Mouse (Mus musculus) c-Kit-positive CD71-negative TER-119-negative erythroid progenitor cells, embryonic 14.5 days (primary cell): ENCODE data around the gene 1700001C19Rik.

Experiments used
- DNase-seq: peaks from one replicate; pipeline ENCODE4 v3.0.0-alpha.2; 2013; ENCODE audit warnings: low read depth

Gene 1700001C19Rik

DNA sequence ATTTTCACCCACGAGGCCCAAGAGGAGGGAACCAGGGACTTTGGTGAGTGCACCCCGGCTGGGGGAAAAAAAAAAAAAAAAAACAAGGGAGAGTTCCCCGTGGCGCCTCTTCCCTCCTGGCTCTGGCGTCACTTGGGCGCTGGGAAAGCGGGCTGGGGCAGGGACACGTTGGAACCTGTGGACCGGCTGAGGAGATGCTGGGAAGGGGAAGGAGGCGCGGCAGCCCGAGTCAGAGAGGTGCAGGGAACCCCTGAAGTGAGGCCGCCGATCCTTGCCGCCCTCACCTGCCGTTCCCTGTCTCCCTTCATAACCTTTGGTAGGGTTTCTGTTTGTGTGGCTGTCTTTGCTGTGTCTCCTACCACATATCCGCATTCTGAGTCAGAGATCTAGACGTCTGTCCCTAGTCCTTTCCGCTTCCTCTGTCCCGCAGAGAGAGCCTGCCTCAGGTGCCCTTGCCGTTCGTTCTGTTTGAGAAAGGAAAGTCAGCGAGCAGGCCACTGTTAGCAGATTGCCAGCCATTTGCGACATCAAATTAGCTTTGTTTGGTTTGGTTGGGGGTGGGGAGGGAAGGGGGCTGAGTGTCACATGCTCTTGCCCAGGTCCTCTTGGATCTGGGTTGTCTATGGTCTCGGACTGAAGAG, at the start of gene 1700001C19Rik:
Gene 1700001C19Rik (minus strand): TSS at position 470 of the 641 bp plus-strand sequence.
- DNase-seq = no peak

DNA sequence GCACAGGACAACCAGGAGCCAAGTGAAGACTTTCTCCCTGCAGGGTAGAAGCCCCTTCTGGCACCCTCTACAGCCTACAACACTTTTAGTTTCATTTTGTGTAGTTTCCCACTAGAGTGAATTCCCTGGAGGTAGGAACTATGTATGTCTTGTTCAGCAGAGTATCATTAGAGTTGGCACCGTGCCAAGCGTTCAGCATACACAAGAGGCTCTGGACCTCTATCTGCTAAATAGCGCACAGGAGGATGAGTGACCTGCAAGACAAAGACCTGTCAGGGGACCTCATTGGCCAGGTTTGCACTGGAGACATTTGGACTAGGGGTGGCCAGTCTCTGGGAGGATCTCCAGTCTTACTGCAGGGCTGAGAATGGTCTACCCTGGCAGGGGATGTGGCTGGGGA, 48.6 kb upstream of the 1700001C19Rik start:
- no peak for DNase-seq

DNA sequence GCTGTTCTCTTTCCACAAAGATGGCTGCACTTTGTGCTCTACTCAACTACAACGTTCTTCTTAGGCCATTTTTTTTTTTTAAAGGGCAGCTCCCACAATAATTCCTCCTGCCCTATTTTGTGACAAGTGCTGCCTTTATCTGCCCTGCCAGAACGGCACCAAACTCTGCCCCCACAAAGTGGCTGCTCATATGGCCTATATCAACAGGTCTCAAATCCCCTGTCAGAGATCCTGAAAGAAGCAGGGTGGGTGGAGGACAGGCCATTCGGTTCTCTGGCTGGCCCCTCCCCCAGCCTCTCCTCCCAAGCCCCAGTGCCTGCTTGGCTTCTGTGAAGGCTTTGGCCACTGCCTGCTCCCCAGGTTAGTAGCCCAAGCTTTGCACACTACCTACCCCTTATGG, 47.8 kb upstream of the 1700001C19Rik start:
- no peak for DNase-seq

DNA sequence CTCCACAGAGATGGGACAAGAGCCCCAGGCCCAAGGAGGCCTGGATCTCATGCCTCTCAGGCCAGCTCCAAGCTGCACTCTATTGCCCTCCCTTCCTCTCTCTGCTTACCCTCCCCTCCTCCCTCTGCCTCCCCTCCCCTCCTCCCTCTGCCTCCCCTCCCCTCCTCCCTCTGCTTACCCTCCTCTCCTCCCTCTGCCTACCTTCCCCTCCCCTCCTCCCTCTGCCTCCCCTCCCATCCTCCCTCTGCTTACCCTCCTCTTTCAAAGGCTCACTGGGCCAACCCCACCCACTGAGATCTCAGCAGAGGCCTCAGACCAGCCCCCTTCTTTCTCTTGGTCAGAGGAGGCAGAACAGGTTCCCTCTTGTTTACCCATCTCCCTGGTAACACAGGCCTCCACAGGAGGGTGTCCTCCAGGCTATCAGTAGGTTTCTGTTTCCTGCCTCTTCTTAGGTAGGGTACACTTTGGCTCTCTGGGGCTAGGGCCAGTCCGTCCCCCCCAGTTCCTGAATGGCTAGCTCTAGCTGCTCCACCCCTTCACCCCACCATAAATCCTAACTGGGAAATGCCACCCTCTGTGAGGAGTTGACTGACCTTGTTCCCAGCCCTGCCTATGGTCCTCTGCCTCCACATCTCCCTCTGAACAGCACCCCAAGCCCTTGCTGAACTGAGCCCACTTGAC, 47.2 kb upstream of the 1700001C19Rik start:
- no peak for DNase-seq

DNA sequence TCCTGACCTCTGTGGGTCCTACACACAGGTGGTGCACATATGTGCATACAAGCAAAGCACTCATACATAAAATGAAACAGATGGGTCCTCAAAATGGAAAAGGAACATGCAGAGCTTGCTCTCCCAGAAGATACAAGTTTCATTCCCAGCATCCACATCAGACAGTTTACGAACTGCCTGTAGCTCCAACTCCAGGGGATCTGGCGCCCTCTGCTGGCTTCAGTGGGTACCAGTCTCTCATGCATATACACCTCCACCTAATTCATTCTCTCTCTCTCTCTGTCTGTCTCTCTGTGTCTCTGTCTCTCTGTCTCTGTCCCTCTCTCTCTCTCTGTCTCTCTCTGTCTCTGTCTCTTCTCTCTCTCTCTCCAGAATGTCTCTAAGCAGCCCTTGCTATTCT, 45.2 kb upstream of the 1700001C19Rik start:
- no peak for DNase-seq

DNA sequence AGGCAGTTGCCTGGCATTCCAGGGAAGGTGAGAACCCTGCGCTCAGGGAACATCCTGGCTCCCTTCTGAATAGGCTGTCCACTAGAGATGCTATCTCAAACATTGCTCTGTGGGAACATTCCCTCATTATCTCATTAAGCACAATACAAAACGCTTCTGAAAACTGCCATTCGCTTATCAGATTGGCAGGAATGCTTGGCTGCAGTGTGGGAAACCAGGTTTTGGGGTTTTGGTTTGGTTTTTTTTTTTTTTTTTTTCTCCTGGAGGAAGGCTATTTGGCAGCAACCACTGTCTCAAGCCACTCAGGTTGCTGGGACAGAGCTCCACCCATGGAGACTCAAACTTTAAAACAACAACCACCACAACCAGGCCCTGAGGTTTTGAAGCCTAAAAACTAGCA, 42.7 kb upstream of the 1700001C19Rik start:
- DNase-seq = no peak

DNA sequence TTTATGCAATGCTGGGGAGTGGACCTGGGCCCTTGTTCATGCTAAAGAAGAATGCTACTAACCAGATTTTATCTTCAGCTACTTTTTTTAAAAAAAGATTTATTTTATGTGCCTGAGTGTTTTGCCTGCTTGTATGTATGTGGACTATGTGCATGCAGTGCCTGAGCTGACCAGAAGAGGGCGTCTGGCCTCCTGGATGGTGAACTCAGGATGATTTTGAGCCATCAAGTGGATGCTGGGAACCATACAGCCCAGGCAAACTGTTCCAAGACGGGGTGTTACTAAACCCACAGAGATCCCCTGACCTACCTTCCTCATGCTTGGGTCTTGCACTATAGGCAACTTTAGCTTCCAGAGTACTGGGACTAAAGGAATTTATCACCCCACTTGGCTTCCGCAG, 38.5 kb upstream of the 1700001C19Rik start:
- DNase-seq = no peak

DNA sequence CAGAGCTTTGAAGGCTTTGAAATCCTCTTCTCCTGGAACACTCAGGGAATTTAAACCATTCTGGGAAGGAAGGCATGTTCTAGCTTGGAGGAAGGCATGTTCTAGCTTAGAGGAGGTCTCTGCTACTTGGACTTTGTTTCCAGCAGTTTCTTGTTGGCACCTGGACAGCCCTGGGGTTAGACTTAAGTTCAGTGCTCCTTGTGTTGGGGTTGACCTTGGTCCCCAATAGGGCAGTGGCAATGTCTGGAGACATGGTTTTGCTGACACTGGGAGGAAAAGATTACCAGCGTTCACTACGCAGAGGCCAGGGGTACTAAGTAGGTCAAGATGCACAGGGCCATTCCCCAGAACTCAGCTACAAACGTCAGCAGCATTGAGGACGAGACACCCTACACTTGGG, 38.0 kb upstream of the 1700001C19Rik start:
- no peak for DNase-seq

DNA sequence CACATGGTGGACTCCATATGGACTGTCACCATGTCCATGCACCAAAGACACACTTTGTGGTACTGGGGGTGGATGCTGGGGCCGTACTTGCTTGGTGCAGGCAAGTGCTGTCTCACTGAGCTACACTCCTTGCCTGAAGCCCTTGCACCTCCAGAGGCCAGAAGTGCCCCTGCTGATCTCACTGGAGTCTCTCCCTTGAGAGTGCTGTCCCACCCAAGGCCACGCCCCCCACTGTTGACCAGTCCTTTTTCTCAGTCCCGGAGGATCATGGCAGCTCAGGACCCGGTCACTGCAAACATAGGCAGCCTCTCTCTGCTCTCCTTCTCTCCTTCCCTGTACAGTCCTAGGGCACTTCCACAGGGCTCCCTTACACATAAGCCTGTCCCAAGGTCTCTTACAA, 37.1 kb upstream of the 1700001C19Rik start:
- DNase-seq = no peak

DNA sequence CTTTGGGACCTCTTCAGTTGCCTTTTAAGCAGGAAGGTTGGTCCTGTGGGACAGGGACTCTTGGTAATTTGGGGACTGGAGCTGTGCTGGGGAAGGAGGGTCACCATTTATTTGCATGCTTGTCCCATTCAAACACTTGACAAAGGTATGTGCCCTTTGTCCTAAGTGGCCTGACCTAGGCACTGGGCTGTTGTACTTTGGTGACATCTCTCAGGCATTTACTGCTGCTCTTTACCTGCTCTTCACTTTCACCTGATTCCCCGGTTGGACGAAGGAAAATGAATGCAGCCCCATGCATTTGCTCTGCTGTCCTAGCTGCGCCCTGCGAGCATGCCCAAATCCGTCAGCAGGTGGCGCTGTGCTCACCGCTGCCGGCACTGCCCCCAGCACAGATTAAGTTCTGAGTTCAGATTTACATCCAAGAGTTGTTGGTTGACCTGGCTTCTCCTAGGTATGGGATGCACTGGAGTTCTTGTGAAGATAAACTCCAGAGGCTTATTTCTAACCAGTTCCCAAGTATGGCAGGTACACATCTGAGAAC, 36.3 kb upstream of the 1700001C19Rik start:
- no peak for DNase-seq

DNA sequence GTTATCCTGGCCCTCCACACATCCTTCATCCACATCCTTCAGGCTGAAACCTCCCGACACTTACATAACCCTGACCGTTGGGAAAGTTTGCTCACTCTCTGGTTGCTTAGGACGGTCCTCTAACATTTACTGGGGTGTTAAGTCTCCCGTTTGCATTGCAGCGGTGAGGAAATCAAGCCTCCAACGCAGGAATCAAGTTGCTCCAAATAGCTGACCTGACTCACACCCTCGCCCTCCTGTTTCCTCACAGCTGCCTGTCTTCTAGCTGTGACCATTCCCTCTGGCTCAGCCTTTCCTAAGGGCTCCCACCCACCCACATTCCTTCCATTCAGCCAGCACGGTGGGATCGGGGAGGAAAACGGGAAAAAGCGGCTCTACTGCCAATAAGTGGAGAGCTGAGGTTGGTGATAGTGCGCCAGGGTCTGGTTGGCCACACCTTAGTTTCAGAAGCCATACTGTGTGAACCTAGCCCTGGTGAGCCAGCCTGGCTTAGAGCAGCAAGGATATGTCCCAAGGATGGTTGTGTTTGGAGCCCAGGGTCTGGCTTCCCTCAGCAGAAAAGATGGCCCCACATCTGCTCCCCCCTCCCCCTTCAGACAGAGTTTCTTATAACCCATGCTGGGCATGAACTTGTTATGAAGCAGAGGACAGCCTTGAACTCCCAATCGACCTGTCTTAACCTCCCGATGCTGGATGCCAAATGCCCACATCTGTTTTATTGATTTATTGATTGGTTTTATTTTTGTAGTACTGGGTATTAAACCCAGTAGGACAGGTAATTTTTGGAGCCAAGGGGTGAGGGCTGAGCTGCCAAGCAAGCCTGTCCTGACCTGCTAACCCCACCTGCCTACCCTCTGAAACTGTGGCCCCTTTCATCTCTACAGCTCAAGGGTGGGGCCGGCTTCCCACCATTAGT, 35.5 kb upstream of the 1700001C19Rik start:
- DNase-seq = no peak

DNA sequence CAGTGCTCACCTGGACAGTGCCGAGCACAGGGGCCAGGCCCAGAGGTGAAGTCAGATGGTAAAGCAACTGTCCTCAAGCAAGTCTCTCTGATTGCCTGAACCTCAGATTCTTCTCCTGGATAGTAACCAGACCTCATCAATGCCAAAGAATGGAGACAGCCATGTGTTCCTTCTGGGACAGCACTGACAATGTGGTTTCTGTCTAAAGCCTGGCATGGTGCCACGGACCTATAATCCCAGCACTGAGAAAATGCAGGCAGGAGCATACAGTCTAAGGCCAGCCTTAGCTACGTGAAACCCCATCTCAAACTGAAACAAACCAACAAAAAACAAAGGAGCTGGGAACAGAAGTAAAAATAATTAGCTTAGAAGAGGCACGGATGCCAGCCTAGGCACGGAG, 33.5 kb upstream of the 1700001C19Rik start:
- DNase-seq = no peak

DNA sequence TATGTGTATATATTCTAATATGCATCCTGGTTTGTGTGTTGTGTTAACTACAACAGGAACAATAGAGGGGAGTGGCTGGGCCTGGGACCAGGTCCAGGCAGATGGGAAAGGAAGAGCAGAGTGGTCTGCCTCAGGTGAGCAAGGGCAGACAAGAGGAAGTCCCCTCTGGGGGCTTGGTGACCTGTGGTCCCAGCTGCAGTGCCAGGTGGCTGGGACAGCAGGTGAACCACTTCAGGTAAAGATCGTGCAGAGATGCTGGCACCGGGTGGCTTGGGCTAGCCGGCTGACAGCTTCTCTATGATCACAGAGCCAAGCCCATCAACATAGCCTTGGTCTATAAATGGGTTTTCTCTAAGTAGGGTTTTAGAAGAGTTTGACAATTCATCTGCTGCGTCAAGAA, 32.9 kb upstream of the 1700001C19Rik start:
- DNase-seq = no peak

DNA sequence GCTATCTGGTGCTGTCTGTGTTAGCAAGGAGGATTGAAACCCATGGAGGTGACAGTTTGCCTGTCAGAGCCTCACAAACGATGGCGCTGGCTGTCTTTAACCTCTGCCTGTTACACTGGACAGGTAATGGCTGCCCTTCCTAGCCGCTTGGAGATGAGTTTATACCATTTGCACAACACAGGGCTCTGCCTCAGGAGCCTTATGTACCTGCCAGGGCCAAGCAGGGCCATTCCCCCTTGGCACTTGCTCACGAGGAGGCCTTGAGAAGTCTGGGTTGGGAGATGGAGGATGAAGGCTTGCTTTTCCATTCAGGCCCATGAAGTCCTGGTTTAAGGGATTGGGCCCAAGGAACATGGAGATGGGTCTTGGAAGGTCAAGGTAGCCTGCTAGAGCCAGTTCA, 32.5 kb upstream of the 1700001C19Rik start:
- no peak for DNase-seq

DNA sequence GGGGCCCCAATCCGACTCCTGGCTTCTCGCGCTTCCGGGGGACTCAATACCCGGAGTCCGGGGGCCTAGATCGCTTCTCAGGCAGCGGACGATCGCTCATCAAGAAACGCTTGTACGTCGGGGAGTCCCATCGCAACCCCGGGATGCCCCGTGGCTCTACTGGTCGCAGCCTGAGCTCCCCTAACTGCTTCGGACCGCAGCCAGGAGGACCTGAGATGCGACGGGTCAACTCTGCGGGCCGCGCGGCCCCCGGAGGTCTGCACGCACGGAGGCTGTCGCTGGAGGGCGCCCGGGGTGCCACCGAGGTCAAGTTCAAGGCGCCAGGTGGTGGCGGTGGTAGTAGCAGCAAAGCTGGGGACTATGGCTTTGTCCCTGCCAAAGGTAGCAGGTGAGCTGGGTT, 31.3 kb upstream of the 1700001C19Rik start:
- DNase-seq = no peak

DNA sequence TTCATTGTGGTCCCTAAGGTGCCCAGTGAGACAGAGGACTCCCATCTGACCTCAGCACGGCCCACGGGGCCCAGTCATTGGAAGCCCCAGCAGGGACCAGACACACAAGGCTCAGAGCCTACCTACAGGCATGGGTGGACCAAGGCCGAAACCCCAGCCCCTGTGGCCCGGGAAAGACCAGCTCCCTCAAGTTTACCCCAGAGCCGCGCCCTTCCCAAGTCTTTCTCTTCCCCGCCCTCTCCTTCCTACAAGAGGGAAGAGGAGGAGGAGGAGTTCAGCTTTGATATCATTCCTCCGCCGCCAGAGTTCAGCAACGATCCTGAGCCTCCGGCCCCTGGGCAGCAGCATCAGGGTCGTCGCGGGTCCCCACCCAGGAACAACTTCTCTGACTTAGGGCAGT, 30.9 kb upstream of the 1700001C19Rik start:
- DNase-seq = no peak

DNA sequence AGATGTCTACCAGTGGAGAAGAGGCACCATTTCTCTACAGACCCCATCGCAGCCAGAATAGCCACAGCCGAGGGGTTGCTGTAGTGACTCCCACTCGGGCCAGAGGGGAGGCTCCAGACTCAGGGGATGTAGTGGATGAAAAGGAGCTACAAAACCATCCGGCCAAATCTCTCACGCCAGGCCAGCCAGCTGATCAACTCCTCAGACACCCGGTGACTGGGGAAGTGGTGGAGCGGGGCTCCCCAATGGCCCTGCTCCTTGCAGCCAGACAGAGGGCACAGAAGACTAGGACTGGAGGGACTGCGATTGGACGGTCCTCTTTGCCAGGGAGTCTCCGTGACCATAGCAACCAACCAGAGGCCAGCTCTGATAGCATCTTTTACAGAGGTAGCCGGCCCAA, 30.5 kb upstream of the 1700001C19Rik start:
- no peak for DNase-seq

DNA sequence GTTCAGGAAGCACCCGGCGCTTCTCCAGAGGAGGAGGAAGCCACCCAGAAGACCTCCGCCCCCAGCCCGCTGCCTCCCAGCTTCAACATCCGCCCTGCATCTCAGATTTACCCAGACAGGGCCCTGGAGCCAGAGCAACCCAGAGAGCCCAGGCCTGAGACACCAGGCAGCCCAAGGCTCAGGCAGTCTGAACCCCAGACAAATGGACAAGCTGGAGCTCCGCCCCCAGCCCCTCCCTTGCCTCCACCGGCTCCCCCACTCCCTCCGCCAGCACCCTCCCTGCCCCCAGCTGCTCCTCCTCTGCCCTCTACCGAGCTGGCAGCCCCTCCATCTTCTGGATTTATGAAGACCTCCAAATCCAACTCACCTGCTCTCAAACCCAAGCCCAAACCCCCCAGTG, 29.1 kb upstream of the 1700001C19Rik start:
- no peak for DNase-seq

DNA sequence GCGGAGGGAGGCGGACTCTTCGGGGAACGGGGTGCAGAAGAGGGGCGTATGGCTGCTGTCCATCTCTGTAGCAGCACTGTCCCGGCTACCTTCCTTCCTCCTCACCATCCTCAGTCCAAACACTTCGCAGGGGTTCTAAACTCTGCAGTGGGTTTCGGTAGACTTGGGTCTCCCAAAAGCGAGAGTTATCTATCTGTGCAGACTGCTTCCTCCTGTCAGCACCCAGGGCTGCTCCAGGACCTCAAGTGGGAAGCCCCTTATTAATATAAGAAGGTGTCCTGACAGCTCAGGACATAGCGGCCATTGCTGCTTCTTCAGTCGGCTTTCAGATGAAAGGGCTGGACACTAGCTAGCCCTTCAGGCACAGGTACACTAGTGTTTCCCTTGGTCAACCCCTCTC, 27.8 kb upstream of the 1700001C19Rik start:
- DNase-seq = no peak

DNA sequence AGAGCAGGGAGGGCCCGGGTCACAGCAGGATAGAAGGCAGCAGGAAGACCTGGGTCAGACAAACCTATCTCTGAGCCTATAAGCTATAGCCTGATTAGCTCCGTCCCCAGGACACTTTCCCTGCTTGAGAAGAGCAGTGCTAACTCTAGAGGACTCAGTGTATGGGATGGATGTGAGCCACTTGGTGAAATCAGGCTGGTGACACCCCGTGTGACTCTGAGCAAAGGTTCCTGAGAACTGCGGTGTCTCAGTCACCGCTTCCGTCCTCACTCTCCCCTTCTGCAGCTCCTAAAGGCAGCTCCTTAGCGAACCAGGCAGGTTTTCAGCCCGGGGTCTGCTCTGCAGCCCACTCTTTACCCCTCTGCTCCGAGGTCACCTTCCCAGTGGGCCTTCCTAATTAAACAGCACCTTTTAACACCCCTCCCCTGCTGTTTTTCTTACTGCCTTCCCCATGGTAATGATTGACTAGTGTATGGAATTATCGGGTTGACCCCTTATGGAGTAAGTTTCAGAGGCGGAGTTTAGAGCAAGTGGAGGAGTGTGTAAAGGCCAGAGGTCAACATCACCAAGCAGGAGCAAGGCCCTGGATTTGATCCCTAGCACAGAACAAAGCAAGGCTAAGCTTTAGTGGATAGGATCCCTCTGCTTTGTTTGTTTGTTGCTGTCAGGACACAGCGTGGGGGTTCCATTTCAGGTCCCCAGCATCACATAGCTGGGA, 27.2 kb upstream of the 1700001C19Rik start:
- no peak for DNase-seq

DNA sequence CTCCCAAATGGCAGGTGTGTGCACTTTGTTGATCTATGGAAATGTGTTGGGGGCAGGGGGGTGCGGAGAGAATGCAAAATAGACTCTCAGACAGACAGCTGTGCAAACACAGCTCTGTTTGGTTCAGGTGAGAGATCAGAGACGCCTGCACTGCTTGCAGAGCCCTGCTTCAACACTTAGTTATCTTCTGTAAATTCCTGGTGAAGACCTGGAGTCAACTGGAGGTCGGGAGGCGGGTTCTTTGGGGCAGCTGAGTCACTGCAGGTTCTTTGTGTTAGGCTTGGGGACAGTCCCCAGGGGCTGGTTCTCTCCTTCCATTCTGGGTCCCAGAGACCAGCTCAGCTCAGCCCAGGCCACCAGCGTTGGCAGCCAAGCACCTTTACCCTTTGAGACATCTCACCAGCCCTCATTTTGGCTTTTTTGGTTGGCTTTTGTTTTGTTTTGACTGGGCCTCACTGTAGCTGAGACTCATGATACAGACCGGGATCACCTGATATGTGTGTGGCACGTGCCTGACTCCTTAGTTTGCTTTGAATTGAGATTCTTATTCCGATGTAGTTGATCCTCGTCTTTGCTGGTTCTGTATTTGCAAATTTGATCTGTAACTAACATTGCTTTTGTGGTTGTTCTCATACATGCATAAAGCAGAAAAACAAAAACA, 25.7 kb upstream of the 1700001C19Rik start:
- no peak for DNase-seq

DNA sequence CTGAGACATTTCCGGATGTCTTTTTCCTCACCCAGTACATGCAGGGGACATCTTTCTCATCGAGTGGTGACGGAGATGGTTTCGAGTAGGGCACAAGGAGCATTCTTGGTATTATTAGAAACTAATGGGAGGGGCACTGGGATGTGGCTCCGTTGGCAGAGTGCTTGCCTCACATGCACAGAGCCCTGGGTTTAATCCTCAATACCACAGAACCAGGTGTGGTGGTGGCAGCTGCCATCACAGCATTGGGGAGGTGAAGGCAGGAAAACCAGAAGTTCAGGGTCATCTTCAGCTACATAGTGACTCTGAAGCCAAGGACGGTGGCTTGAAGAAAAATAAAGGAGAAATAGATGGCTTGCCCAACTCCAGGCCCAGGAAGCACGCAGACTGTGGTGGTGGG, 25.0 kb upstream of the 1700001C19Rik start:
- DNase-seq = no peak
